Mouse (Mus musculus) lung, postnatal 4 days (tissue): ENCODE measurements around the gene Got2.

Experiments used
- DNase-seq, 2 experiments: peaks; one replicate each; pipeline ENCODE4 v3.0.0; 2021

Gene Got2

DNA sequence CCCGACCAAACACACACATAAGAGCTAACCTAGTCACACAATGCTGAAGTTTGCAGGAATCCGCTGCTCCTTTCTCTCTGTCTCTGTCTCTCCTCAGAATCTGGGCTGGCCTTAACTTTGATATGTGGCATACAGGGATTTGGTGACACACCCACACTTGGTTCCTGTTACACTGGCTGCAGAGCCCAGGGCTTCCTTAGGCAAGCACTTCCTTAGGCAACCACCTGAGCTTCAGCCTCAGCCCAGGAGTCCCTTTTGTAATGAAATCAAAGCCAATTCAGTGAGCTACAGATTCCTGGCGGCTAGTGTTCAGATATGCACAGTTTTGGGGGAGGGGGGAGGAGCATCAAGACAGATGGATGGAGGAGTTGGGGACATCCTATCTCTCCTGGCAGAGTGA lies 70.8 kb downstream of the Got2 start:
- no peak for DNase-seq

DNA sequence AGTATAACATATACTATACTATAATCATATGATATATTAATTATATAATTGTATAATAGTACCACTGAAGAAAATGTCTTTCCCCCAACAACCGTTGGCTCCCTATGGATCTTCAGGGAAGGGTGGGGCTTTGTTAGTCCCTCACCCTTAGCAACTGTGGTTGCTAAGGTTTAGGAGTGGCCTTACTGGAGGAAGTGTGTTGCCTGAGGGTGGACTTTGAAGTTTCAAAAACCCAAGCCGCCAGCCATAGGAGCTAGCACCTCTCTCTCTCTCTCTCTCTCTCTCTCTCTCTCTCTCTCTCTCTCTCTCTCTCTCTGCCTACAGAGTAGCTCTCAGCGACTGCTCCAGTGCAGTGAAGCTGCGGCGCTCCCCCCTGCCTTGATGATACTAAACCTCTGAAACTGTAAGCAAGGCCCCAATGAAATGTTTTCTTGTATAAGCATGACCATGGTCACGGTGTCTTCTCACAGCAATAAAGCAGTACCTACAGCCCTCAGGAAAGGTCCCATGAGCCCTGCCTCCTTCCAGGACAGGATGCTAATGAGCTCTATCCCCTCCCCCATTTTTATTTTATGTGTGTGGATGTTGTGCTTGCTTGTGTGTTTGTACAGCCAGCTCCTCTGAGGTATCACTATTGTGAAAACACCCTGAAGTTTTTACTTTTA lies 72.2 kb downstream of the Got2 start:
- no peak for DNase-seq
